In the genomic region with DNA sequence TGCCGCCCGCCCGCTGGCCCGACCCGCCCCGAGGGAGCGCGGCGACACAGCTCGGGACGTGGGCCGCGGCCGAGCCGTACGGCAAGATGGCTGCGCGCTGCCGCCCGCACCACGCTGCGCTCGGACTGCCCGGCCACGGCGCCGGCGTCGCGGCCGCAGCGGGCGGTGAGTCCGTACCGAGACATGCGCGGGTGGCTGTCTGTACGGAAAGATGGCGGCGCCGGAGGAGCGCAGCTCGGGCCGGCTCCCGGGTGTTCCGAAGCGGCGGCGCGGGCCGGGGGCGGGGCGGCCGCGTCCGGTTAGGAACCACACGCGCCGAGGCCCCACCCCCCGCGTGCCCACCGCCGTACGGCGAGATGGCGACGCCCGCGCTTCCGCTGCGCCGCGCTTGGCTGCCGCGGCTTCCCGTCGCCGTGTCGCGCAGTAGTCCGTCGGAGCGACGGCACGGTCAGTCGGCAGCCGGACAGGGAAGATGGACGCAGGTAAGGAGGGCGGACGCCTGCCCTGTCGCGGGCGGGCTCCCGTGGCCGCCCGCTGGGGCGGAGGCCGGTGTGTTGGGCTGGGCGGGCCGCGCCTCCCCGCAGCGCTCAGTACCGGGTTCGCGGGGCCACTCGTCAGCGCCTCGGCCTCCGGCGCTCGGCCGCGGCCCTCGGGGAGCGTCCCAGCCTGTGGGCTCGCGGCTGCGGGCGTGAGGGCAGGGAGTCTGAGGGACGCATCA, we compare ENCODE assay signal across 8 mouse cellular contexts. TPM values are rescaled to one million over a fixed set of nuclear protein-coding genes. Genes with fewer than 3 reads are reported as not detected.
A peak's percentile ranks its signal among the peaks of the same experiment; 100 is the strongest.
DNase-seq lines count a peak whose midpoint lies in the region; ATAC-seq lines count a peak whose summit lies in the region.

Thap4 (minus strand) TSS at position 292 of the 718 bp plus-strand sequence.

- H3K4me3 ChIP-seq in hindbrain, embryonic 12.5 days: peak within 1 kb of the TSS; percentile 97

- H3K9ac ChIP-seq in hindbrain, embryonic 12.5 days: peak within 1 kb of the TSS; percentile 91

- WGBS in hindbrain, embryonic 12.5 days: under 1% methylated on average over 94 of the region's 121 CpGs

- peaks cover 10% of the 10 kb centered on the region for H3K36me3 ChIP-seq in hindbrain, embryonic 12.5 days

- H3K27ac ChIP-seq in hindbrain, embryonic 12.5 days: peak within 1 kb of the TSS; percentile 92

- peak; percentile 98 for DNase-seq in NIH3T3 (ENCODE audit: low read depth)
- DNase-seq in cerebellum, postnatal 14 days: peak; percentile 93 to 94
- DNase-seq in frontal cortex, postnatal 14 days (ENCODE audit: low spot score in 2 of 2): peak; percentile 84 to 88
- DNase-seq in layer of hippocampus, postnatal 14 days (ENCODE audit: low spot score in 2 of 2): peak; percentile 89 to 92
- peak; percentile 93 for DNase-seq in lung, postnatal 10 days
- peak; percentile 91 for DNase-seq in ovary, postnatal 14 days (ENCODE audit: low spot score)
- peak; percentile 74 to 85 for DNase-seq in thymus, postnatal 10 days (ENCODE audit: low spot score in 2 of 2)

- H3K4me2 ChIP-seq in hindbrain, embryonic 12.5 days (replicated peaks): peak within 1 kb of the TSS; percentile 76

- H3K27me3 ChIP-seq in hindbrain, embryonic 12.5 days: no peaks in the 10 kb centered on the region

- H3K4me1 ChIP-seq in hindbrain, embryonic 12.5 days: peaks cover 28% of the 10 kb centered on the region

- H3K9me3 ChIP-seq in hindbrain, embryonic 12.5 days (replicated peaks): no peaks in the 10 kb centered on the region

- peak; percentile 92 for ATAC-seq in hindbrain, embryonic 12.5 days (ENCODE audit: low FRiP score)

RNA-seq across cellular contexts. Expression of gene Thap4, which starts in this region (rescaled TPM):
- 39.5 and 39.9 TPM in 2 replicates for polyA plus RNA-seq in hindbrain, embryonic 12.5 days (2016; fragmentation: Nextera tagmentation; extraction: Ambion mirVana)
- total RNA-seq in layer of hippocampus, postnatal 14 days (2021): 10 to 100 TPM; 30.9 to 31.7 TPM

Comparison
In these comparisons a context has a peak if more than half of its experiments do, and no peak if none do; other contexts are left out.
1. Peak in every context shown above with its lines: DNase-seq, ATAC-seq, H3K4me3 ChIP-seq and H3K27ac ChIP-seq.